Mouse (Mus musculus) ES-E14 (cell line): Measurements from ENCODE around the gene Srsf11. TPM values are rescaled to one million over a fixed set of nuclear protein-coding genes. Genes with fewer than 3 reads are reported as not detected.

ENCODE experiments used
- DNase-seq: peaks from one replicate; pipeline ENCODE4 v3.0.0-alpha.2; 2013; ENCODE audit warnings: low read depth, low spot score
- H3K27ac ChIP-seq: 2 replicates; pipeline ENCODE4 v1.5.1; 2012; ENCODE audit warnings: low read depth, mild to moderate bottlenecking, low read length, moderate library complexity, mixed read lengths; ENCODE audit not compliant: poor library complexity, insufficient read depth, severe bottlenecking
- H3K36me3 ChIP-seq: 2 replicates; pipeline ENCODE4 v1.6.1; 2012; ENCODE audit warnings: mild to moderate bottlenecking, low read length, moderate library complexity, mixed read lengths; ENCODE audit not compliant: control insufficient read depth, poor library complexity, insufficient read depth, severe bottlenecking
- H3K4me1 ChIP-seq, 2 experiments: fragments of 150-350 bp in 1 of 2; sonication (generic) in 1 of 2; 2 replicates each; pipeline ENCODE4 v1.6.1; 2012; ENCODE audit warnings: low read length in 2 of 2, mild to moderate bottlenecking in 1 of 2, mixed read lengths in 1 of 2; ENCODE audit not compliant: control insufficient read depth in 2 of 2, insufficient read depth in 2 of 2, poor library complexity in 1 of 2
- H3K4me3 ChIP-seq, 2 experiments: fragments of 150-350 bp in 1 of 2; sonication (generic) in 1 of 2; 2 replicates each; pipeline ENCODE4 v1.5.1; 2012; ENCODE audit warnings: low read length in 2 of 2, low read depth in 1 of 2, mild to moderate bottlenecking in 1 of 2, mixed read lengths in 1 of 2; ENCODE audit not compliant: insufficient read depth in 1 of 2, poor library complexity in 1 of 2, severe bottlenecking in 1 of 2
- H3K9ac ChIP-seq: 2 replicates; pipeline ENCODE4 v1.6.1; 2012; ENCODE audit warnings: low read depth, mild to moderate bottlenecking, low read length, mixed read lengths; ENCODE audit not compliant: poor library complexity, insufficient read depth, severe bottlenecking
- H3K9me3 ChIP-seq: fragments of 150-350 bp; sonication (generic); 2 replicates; pipeline ENCODE4 v1.6.1; 2012; ENCODE audit warnings: low read depth, mild to moderate bottlenecking, low read length; ENCODE audit not compliant: control insufficient read depth, insufficient read depth
- CHD2 ChIP-seq: IDR thresholded peaks from 2 replicates; pipeline ENCODE4 v1.6.1; 2014; ENCODE audit warnings: mild to moderate bottlenecking, low read depth, low read length, inconsistent platforms
- HCFC1 ChIP-seq: IDR thresholded peaks from 2 replicates; pipeline ENCODE4 v1.6.1; 2012; ENCODE audit warnings: low read length, inconsistent platforms, borderline replicate concordance; ENCODE audit not compliant: insufficient read depth
- MAFK ChIP-seq: IDR thresholded peaks from 2 replicates; pipeline ENCODE4 v1.6.1; 2014; ENCODE audit warnings: mild to moderate bottlenecking, low read depth, low read length, inconsistent platforms; ENCODE audit not compliant: insufficient read depth
- ZC3H11A ChIP-seq: IDR thresholded peaks from 2 replicates; pipeline ENCODE4 v1.6.1; 2012; ENCODE audit warnings: low read depth, mild to moderate bottlenecking, inconsistent platforms, low read length, borderline replicate concordance
- ZNF384 ChIP-seq: IDR thresholded peaks from 2 replicates; pipeline ENCODE4 v1.6.1; 2012; ENCODE audit warnings: low read depth, low read length, inconsistent platforms
- in situ Hi-C, 2 experiments: fragments of 600-800 bp; cut with MboI; formaldehyde crosslinking; loops; one replicate each; pipeline ENCODE4 v1.15.1; 2025; ENCODE audit warnings: low sequenced_read_pairs in 2 of 2, inconsistent platforms in 1 of 2; ENCODE audit not compliant: unreplicated experiment in 2 of 2
- total RNA-seq: library from RNA; depleted of rRNA; stranded (reverse); fragments of 300-350 nt; gene quantifications from 2 replicates; pipeline ENCODE4 v1.2.3, GENCODE M21; 2012

Srsf11 gene
- total RNA-seq, 1 experiment: 172 TPM

- no peak for TF ChIP-seq ZNF384
- no peak for TF ChIP-seq HCFC1
- TF ChIP-seq MAFK: no peak
- no peak for TF ChIP-seq ZC3H11A
- no peak for TF ChIP-seq CHD2
- H3K9me3 ChIP-seq: no peaks in the 10 kb centered on the region
- H3K9ac ChIP-seq: no peak overlapping the region
- H3K36me3 ChIP-seq: peaks cover 20% of the 10 kb centered on the region
- H3K27ac ChIP-seq: no peak overlapping the region
- in situ Hi-C loops: loop anchor here in 1 of 2 experiments (25.0 kb wide), 1 partner anchor 471 kb away; the partner anchor contains the start of gene Zranb2
- no peak overlapping the region for H3K4me3 ChIP-seq
- no peak for DNase-seq
- H3K4me1 ChIP-seq: no peaks in the 10 kb centered on the region
Observed at GRCm38 (mm10) chr3:158008647-158009046, 27.8 kb downstream of the Srsf11 start.

DNA sequence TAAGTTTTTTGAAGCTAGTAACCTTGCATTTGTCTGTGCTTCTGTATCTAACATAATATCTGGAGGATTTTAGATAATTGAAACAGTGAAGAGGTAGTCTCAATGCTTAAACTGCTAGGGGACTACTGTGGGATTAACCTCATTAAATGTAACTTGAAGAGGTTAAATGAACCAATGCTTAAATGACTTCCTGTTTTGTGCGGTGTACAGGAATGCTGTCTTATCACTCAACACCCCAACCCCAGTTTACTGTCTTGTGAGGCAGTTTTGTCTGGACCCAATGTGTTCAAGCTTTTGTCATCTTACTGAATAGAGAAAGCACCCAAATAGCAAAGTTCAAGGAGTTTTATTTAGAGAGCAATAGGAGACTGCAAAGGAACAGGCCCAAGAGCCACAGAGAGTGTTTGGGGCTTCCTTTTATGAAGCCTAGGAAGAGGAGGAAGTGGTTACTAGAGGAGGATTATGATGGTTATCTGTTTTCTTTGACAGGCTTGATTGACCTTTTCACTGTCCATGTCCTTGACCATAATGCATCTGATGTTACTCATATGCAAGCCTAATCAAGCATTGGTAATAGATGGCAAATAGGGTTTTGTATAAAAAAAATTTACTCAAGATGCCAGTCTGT lies 37.6 kb downstream of the Srsf11 start:
- no peak for TF ChIP-seq ZNF384
- no peak for TF ChIP-seq ZC3H11A
- no peak for TF ChIP-seq HCFC1
- no peak for TF ChIP-seq MAFK
- TF ChIP-seq CHD2: no peak
- no peak overlapping the region for H3K4me3 ChIP-seq

GRCm38 (mm10) chr3:157995726-157996125 lies 40.7 kb downstream of the Srsf11 start:
- TF ChIP-seq ZNF384 (no peak), CHD2 (no peak), ZC3H11A (no peak), MAFK (no peak), HCFC1 (no peak)
- in situ Hi-C loops: no loop called here
- Histone ChIP-seq H3K4me1 (no peaks in the 10 kb centered on the region), H3K27ac (no peak overlapping the region), H3K4me3 (no peak overlapping the region), H3K9me3 (no peaks in the 10 kb centered on the region), H3K9ac (no peak overlapping the region), H3K36me3 (no peaks in the 10 kb centered on the region; the same call in 1 of the 2 replicates)
- no peak for DNase-seq

More for the DNA sequence above, 37.6 kb downstream of the Srsf11 start:
- no peaks in the 10 kb centered on the region; the same call in 1 of the 2 replicates for H3K36me3 ChIP-seq
- in situ Hi-C loops: no loop called here
- DNase-seq: no peak
- no peaks in the 10 kb centered on the region for H3K9me3 ChIP-seq
- no peaks in the 10 kb centered on the region for H3K4me1 ChIP-seq
- H3K27ac ChIP-seq: no peak overlapping the region
- no peak overlapping the region for H3K9ac ChIP-seq

DNA sequence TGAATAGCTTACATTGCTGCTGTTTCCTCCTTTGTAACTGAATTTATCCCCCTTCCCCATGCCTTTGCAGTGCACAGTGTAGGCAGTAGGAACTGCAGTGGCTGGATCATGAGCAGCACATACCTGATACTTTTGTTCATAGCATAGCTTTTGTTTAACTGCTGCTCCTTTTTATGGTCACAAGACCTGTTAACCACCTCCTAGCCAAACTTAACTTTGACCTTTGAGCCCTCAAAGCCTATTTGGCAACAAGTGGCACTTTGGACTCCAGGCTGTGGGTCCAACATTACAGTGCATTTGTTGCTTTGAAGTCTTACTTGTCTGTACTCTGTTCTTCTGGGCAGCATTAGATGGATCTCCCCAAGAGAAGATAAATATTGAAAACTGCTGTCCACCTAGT lies 43.1 kb downstream of the Srsf11 start:
- Histone ChIP-seq H3K9me3 (no peaks in the 10 kb centered on the region), H3K4me1 (no peaks in the 10 kb centered on the region), H3K9ac (no peak overlapping the region), H3K27ac (no peak overlapping the region), H3K4me3 (no peak overlapping the region), H3K36me3 (peaks cover 2% of the 10 kb centered on the region; the same call in 1 of the 2 replicates)
- DNase-seq: no peak
- TF ChIP-seq ZNF384 (no peak), CHD2 (no peak), ZC3H11A (no peak), MAFK (no peak), HCFC1 (no peak)
- in situ Hi-C loops: no loop called here

GRCm38 (mm10) chr3:157979619-157980018 lies 56.8 kb downstream of the Srsf11 start:
- Histone ChIP-seq H3K27ac (no peak overlapping the region), H3K9me3 (no peaks in the 10 kb centered on the region), H3K4me1 (peaks cover 0 to 4% of the 10 kb centered on the region in 2 experiments; a peak in 2 of 4 replicates), H3K4me3 (no peak overlapping the region), H3K9ac (no peak overlapping the region), H3K36me3 (peaks cover 2% of the 10 kb centered on the region; the same call in 1 of the 2 replicates)
- no peak for DNase-seq
- TF ChIP-seq MAFK (no peak), HCFC1 (no peak), ZC3H11A (no peak), ZNF384 (no peak), CHD2 (no peak)
- in situ Hi-C loops: no loop called here
